Mouse (Mus musculus) gastrocnemius, postnatal 4 days (tissue): ENCODE measurements around the gene Dnajc2. TPM values are rescaled to one million over a fixed set of nuclear protein-coding genes. Genes with fewer than 3 reads are reported as not detected.

Source experiments
- total RNA-seq, 2 experiments: library from RNA; stranded (reverse); gene quantifications; 2 replicates each; pipeline ENCODE4 v1.2.3; 2021

The Dnajc2 gene
- total RNA-seq, 2 experiments from 2014 or later = 23.5 to 24.3 TPM

Other genes starting within 250 kb of the Dnajc2 start
- gene Lrrc17, start 241.7 kb downstream of the Dnajc2 start, total RNA-seq = 10 to 100 TPM; 59.6 to 70.9 TPM
- gene Fbxl13, start 139.6 kb downstream of the Dnajc2 start, total RNA-seq = under 1 TPM; 0.29 to 0.34 TPM
- gene Armc10, start 139.4 kb downstream of the Dnajc2 start, total RNA-seq = 10 to 100 TPM; 12.6 to 12.8 TPM
- 1 to 10 TPM; 4.5 to 4.6 TPM for gene Napepld, start 83.9 kb downstream of the Dnajc2 start, total RNA-seq
- gene Pmpcb, start 48.1 kb downstream of the Dnajc2 start, total RNA-seq = 100 to 1,000 TPM; 128 TPM
- gene Psmc2, start within 50 bp of the Dnajc2 start, total RNA-seq = 100 to 1,000 TPM; 117 to 134 TPM
- gene Slc26a5, start 80.4 kb upstream of the Dnajc2 start, total RNA-seq = not detected